Mouse (Mus musculus): ENCODE results near the gene 2900011O08Rik. TPM values are rescaled to one million over a fixed set of nuclear protein-coding genes. Genes with fewer than 3 reads are reported as not detected.
"Not testable (repeated sequence)": the region's sequence is repeated elsewhere in the genome, so short reads cannot be mapped to it uniquely, and the experiment has no call there.

Gene 2900011O08Rik
- total RNA-seq, 2 experiments from 2014 or later = not detected

DNA sequence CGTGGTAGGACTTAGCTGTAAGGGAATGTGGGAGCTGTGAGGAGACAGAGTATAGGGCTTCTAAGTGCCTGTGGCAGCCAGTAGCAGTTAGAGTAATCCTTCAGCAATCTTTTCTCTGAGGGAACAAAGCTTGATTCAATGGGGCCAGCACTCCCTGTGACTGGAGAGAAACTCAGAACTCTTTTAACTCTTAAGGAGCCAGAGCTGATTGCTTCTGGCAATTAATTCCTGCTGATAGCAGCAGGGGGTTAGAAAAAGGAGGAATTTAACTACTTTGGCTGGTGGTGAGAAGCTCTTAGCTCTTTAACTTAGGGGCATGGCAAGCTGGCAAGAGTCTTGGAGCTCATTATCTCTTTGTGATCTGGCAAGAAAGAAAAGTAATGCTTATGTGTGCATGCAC, 72.1 kb downstream of the 2900011O08Rik start:
- ATAC-seq (replicated peaks; ENCODE audit: poor library complexity, severe bottlenecking) = no peak

DNA sequence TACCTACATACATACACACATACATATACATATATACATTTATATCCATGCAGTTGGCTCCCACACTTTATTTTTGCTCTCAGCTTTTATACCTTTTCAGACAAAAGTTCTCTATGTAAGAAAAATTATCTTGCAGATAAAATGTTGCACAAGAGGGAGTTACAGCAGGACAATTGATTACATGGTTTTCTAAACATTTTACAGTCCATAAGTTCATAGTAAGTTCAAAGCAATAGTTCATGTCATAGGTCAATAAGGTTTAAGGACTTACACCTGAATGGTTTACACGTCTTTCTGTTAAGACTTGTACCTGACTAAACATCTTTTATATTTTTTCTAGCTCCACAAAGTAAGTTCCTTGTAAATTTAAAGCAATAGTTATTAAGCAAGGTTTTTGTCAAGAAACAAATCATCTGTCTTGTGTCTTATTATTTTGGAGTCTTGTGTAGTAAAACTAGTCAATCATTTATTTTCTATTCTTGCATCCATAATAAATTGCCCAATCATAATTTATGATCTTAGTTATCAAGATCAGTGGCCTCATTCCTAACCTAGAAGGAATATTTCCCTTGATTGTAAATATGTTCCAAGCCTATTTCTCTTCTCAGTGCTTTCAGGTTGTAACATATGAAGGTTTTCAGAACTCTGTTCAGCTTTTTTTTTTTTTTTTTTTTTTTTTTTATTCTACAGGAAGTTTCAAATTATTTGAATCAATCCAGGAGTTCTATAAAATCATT, 72.9 kb downstream of the 2900011O08Rik start:
- no peak for ATAC-seq (replicated peaks; ENCODE audit: poor library complexity, severe bottlenecking)

DNA sequence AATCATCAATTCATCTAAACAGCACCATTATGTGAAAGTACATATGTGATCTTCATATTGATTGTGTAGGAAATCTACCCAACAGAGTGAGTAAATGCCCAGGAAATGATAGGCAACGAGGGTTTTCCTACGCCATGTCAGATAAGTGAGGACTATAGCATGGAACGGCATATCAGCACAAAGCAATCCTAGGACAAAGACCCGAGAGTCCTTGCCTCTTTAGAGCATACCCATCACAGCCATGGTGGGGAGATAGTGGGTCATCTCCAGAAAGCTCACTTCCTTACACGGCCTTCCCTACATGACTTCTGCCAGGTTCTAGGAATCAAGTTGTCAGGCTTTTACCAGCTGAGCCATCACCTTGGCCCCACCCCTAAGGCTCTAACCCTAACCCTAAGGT, 73.5 kb downstream of the 2900011O08Rik start:
- ATAC-seq (replicated peaks; ENCODE audit: poor library complexity, severe bottlenecking) = no peak

DNA sequence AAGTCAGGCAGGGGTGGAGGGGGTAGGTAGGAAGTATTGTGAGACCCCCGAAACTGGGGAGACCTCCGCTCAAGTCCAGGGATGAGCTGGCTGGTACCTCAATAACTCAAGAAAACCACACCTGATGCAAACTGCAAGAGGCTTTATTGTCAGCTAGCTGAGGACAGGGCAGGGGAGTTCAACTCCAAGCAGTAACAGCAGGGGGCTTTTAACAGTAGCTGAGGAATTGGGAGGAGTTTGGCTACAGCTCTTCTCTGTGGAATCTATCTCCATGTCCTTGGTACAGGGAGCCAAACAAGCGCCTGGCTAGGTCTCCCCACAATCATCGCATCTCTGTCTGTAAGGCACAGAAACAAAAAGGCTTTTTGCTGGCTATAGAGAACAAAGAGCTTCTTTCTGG, 80.2 kb downstream of the 2900011O08Rik start:
- ATAC-seq (replicated peaks; ENCODE audit: poor library complexity, severe bottlenecking) = not testable (repeated sequence)

DNA sequence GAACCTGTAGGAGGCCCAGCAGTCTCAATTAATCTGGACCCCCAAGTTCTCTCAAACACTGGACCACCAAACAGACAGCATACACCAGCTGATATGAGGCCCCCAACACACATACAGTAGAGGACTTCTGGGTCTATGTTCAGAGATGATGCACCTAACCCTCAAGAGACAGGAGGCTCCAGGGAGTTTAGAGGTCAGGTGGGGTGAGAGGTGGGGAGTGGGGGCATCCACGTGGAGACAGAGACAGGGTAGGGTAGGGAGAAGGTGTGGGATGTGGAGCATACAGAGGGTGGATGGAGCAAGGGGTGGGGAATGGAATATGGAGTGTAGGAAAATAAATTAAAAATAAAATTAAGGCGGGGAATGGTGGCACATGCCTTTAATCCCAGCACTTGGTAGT, 82.3 kb downstream of the 2900011O08Rik start:
- not testable (repeated sequence) for ATAC-seq (replicated peaks; ENCODE audit: poor library complexity, severe bottlenecking)

DNA sequence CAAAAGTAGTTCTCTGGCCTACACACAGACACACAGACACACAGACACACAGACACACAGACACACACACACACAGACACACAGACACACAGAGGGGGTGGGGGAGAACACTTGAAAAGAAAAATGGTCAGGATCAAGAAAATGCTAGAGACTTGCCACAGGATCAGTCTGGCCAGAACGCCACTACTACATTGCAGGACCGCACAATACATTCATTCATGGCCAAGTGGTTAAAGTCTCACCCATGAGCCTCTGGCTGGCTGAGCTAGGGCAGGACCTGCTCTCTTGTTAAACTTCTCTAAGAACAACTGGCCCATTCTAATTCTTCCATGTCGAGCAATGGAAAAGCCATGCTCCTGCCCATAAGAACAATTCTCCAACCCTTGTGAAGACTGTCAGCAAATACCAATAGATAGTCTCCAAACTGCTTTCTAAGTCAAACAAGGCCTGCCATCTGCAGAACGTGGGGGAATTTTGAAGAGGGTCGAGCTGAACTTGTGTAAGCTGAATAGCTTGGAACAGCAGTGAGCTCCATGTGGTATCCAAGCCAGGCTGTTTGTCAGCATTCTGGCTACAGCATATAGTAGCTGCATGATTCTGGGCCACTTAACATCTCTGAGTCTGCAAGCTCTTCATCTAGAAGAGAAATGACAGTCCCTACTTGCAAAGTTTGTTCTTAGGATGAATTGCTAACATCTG, 84.2 kb downstream of the 2900011O08Rik start:
- ATAC-seq (replicated peaks; ENCODE audit: poor library complexity, severe bottlenecking) = no peak

DNA sequence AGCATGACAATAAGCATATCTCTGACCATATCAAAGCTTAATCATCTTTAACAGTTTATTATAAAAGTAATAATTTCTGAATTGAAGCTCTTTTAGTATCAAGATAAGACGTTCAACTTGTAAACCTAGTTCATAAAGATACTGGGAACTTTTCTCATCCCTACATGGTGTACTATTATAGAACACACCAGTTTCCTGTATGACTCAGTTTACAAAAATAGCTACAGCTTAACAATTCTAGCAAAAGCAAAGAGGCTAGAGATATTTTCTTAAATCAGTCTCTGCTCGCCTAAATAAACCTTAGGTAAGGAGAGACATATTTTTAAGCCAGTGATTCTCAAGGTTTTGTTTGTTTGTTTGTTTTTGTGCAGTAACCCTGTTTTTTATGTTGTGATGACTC, 96.5 kb downstream of the 2900011O08Rik start:
- ATAC-seq (replicated peaks; ENCODE audit: poor library complexity, severe bottlenecking) = no peak

DNA sequence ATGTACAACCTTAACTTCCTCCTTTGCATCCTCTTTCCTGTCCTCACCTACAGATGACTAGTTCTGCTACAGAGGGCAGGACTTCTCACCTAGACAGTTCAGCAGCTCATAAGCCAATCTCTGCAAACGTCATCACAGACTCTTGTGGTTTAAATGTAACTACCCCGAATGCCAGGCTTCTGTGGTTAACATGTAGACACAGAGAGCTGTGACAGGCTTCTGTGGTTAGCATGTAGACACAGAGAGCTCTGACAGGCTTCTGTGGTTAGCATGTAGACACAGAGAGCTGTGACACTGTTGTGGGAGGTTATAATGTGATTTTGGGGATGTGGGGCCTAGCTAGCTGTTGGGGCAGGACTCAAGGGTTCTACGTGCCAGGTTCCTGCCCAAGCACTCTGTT, 101.8 kb downstream of the 2900011O08Rik start:
- peak; percentile 100 for ATAC-seq (replicated peaks; ENCODE audit: poor library complexity, severe bottlenecking)

DNA sequence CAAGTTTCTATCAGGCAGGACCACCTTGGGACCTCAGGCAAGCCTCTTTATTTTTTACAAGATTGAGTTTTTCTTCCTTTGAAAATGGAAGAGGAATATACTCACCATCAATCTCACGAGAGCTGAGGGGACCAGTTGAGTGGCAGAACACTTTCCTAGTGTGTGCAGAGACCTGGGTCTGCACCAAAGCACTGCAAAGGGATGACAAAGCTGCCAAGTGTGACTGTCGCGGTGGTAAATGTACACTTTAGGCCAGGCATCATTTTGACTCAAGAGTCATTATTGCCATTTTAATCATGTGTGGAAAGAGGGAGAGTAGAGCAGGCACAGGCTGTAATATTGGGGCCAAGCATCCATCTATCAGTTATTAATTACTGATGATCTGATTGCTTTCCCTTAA, 102.9 kb downstream of the 2900011O08Rik start:
- no peak for ATAC-seq (replicated peaks; ENCODE audit: poor library complexity, severe bottlenecking)

DNA sequence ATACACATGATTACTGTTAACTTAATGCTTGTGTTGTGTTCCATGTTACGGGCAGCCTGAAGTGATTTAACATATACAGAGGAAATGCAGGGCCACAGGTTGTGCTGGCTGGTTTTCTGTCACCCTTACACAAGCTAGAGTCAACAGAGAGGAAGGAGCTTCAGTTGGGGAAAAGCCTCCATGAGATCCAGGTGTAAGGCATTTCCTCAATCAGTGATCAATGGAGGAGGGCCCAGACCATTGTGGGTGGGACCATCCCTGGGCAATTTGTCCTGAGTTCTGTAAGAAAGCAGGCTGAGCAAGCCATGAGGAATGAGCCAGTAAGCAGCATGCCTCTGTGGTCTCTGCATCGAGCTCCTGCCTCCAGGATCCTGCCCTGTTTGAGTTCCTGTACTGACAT, 105.4 kb downstream of the 2900011O08Rik start:
- ATAC-seq (replicated peaks; ENCODE audit: poor library complexity, severe bottlenecking) = no peak

DNA sequence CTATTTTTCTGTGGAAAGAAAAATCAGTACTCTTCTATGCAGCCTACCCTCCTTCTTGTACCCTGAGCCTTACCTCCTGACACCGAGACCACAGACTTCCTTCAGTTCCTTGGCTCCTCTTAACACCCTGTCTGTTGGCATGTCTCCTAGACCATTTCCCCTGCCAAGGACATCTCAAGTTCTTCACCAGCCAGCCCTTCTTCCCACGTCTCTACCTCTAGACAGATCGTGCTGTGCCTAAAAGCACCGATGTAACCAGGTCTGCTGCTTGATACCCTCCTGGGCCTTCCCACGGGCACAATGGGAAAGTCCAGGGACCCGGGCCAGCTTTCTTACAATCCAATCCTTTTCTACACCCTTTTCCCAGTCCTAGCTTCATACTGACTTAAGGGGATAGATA, 119.5 kb downstream of the 2900011O08Rik start:
- no peak for ATAC-seq (replicated peaks; ENCODE audit: poor library complexity, severe bottlenecking)

DNA sequence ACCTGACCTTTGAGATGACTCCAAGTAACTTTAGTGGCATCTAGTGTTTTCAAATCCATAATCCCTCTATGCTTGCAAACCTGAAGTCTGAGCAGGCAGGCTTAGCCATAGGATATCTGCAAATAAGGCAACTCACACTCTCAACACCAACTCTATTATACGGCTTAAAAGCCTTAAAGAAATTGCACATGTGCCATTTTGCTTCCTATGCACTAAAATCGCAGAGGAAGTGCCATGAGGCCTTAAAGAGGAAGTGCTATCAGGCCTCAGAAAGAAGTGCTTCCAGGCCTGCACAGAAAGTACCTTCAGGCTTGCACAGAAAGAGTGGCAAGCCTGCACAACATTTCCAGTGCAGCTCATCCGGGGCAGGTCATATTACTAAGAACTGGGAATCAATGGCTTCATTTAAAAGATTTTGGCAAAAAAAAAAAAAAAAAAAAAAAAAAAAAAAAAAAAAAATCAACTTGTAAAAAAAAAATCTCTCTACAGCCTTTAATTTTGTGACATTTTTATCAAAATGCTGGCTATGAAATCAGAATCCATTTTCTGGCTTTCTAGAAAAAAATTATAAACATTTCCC, 123.3 kb downstream of the 2900011O08Rik start:
- ATAC-seq (replicated peaks; ENCODE audit: poor library complexity, severe bottlenecking) = peak; percentile 44; the same call in 1 of the 2 replicates

DNA sequence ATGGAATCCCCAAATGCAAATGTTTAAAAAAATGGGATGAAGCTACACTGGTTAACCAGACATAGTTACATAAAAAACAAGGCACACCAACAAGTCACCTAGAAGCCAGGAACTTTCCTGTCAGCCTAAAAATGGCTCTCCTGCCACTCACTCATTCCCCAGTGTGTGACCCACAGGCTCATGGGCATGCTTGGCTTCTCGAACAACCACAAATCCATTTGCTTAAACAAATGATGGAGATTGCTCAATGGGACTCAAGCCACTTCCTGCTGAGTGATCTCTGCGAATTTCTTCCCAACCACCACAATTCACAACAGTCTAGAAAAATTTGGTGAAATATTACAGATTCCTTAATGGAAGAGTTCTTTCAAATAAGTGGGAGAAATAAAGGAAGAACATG, 124.5 kb downstream of the 2900011O08Rik start:
- ATAC-seq (replicated peaks; ENCODE audit: poor library complexity, severe bottlenecking) = peak; percentile 70

DNA sequence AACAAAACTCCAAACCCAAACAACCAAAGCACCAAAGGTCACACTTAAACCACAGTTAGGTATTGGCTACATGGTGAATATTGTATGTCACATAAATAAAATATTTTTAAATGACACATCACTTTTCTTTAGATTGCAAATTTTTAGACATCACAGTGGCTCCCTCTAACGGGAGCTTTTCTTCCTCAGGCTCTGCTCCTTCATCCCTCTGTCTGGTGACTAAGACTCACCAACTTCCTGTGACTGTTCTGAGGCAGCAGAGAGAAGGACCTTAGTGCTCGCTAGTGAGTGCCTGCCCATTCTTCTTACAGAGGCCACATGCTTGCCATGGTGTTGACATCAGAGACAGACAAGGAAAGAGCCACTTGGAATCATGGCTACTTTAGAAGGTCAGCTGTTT, 125.7 kb downstream of the 2900011O08Rik start:
- ATAC-seq (replicated peaks; ENCODE audit: poor library complexity, severe bottlenecking) = peak; percentile 72

DNA sequence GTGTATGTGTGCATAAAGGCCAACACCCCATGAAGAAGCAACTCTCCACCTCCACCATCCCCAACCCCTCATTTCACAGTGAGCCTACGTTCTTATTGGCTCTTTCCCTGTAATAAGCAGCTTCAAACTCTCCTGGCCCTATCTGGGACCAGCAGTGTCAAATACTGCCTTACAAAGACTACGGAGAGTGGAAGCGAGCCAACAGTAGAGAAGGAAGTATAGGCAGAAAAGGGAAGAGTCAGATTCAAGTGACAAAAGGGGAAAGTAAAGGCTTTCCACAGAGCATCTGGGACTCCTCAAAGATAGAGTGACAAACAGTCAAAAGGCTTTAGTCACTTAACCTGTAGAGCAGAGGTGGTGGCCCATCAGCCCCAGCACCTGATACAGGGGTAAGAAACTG, 126.3 kb downstream of the 2900011O08Rik start:
- peak; percentile 50 for ATAC-seq (replicated peaks; ENCODE audit: poor library complexity, severe bottlenecking)

DNA sequence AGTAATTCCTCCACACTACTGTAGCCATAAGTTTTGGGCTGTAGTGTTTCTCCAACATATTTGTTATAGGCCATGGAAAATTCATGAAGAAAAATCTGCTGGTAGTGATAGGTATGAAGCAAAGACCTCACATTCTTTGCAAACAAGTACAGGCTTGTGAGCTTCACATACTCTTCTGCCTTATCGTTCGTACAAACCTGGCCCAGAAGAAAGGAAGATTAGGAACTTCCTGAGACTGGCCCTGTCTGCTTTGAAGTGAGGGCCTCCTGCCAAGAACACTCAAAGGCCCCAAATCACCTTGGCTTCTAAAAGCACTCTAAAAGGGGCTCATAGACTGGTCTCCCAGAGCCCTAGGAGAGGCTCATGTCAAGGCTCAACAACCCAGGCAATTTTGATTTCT, 130.9 kb downstream of the 2900011O08Rik start:
- ATAC-seq (replicated peaks; ENCODE audit: poor library complexity, severe bottlenecking) = no peak

DNA sequence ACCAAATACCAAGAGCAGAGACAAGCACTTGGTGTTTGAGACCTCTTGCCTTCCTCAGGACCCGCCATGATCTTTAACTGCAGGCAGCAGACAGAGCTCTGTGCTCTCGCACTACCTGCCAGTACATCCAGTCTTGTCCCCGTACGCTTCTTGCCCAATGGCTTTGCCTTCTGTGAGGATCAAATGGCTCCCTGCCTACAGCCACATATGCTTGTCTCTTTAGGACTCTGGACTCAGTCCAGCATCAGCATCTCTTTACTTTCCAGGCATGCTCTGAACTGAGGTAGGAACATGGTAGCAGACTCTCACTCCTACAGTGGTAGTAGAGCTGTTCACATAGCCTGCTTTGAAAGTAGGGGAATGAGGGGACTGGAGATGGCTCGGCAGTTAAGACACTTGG, 134.5 kb downstream of the 2900011O08Rik start:
- ATAC-seq (replicated peaks; ENCODE audit: poor library complexity, severe bottlenecking) = no peak

DNA sequence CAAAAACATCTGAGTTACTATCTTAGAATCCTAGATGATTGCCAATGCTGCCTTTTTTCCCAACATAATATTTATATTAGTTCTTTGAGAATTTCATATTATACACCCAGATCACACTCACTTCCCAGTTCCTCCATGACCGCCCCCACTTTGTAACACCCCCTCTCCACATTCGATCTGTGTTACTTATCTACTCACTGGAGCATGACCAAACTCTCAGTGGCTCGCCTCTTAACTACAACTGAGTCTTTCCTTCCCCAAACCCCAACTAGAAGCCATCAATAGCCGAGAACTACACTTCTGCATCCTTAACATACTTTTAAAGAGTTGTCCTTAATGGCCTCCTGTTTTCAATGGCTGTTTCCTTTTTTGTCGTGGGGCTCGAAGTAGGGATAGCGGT, 135.2 kb downstream of the 2900011O08Rik start:
- no peak for ATAC-seq (replicated peaks; ENCODE audit: poor library complexity, severe bottlenecking)

DNA sequence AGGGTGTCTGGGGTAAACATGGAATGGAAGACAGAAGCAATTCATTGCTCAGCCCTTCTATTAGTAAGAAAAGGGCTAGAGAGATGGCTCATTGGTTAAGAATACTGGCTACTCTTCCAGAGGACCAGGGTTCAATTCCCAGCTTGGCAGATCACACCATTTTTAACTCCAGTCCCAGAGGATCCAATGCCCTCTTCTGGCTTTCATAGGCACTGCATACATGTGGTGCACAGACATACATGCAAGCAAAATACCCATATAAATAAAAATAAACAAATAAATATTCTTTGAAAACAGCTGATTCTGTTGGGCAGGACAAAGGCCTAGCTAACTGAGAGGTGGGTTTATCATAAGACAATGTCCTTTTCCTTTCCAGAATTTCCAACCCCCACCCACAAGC, 136.2 kb downstream of the 2900011O08Rik start:
- ATAC-seq (replicated peaks; ENCODE audit: poor library complexity, severe bottlenecking) = no peak

DNA sequence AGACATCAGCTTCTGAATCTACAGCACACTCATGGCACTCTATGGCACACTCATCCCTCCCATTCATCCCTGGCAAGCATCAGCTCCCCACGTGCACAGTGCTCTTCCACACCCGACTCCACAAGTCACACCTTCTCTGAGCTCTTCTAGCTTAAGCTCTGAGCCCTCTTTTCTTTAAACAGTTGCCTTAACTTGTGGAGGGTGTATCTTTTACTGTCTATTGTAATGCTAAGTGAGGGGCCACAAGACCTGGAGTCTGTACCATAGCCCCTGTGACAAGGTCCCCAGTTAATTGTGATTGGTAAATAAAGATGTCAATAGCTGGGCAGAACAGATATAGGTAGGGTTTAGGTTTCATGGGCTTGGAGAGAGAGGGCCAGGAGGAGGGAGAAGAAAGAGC, 137.5 kb downstream of the 2900011O08Rik start:
- ATAC-seq (replicated peaks; ENCODE audit: poor library complexity, severe bottlenecking) = no peak

DNA sequence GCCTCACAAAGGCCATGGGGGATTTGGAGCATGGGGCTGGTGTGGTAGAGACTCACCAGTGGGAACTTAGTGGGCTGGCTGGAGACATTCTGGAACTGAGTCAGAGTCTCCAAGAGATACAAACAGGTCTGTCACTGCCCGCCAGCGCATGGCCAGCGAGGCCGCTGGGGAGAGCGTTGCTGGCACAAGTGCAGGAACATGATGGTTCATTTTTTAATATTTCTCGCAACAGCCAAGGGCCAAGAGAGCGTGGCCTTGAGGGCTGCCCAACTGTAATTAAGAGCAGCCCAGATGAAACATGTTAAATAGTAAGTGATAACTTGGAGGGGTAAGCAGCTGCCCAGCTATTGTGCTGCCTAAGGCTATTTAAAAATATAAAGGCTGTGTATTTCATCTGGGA, 138.3 kb downstream of the 2900011O08Rik start:
- no peak for ATAC-seq (replicated peaks; ENCODE audit: poor library complexity, severe bottlenecking)

DNA sequence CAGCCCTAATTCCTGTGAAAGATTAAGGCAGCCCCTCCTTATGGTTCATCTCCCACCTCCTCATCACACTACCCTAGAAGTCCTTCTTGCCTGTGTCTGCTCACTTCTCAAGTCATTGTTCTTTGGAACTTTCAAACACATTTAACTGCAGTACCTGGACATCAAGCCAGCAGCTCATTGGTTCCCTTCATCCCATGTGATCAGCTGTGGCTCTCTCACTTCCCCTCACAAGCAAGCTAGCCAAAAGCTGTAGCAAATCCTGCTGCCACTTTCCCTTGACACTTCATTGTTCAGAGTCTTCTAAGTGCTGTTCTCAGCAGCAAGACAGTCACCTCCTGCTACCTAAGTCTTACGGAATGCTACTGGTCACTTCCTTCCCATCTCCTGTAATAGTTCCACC, 138.8 kb downstream of the 2900011O08Rik start:
- peak; percentile 46; the same call in 1 of the 2 replicates for ATAC-seq (replicated peaks; ENCODE audit: poor library complexity, severe bottlenecking)
